Mouse (Mus musculus): ENCODE results near the gene Myo10.

DNA sequence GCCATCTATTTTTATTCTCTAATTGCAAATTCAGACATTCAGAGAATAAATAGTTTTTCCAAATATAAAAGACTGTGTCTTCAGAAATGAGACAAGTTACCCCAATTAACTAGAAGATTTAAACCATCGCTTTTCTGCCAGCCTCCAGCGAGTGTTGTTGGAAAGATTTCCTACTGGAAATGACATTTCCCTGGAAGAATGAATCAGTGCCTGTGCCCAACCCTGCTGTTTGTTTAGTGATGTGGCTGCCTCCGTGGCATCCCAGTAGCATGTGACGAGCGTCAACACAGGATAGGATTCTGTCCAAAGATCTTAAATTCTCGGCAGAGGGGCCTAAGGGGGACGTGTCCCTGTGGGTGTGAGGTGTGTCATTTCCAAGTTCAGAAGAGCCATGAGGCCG, 179.9 kb downstream of the Myo10 start:
- no peak for TF ChIP-seq POLR2A (IDR thresholded peaks at IDR 0.05; ENCODE audit: extremely low read depth, insufficient read depth, low read length)
- TF ChIP-seq CTCF (IDR thresholded peaks at IDR 0.05; ENCODE audit: extremely low read depth, insufficient read depth, low read length), result no peak

Measured in cortical plate, adult 2 months (tissue).